Mouse (Mus musculus) inflammation-experienced regulatory T-cells, adult 6 months (primary cell): ENCODE results near the gene Vstm5. TPM values are rescaled to one million over a fixed set of nuclear protein-coding genes. Genes with fewer than 3 reads are reported as not detected.
"Not testable (repeated sequence)": the region's sequence is repeated elsewhere in the genome, so short reads cannot be mapped to it uniquely, and the experiment has no call there.

Source experiments
- ATAC-seq: one replicate; pipeline ENCODE4 v1.8.0; 2017
- polyA plus RNA-seq, 3 experiments: library from polyadenylated mRNA; unstranded; fragments of 100-300 nt; shearing (Covaris generic); gene quantifications; one replicate each; pipeline ENCODE4 v1.2.1; 2017

Gene Vstm5
- polyA plus RNA-seq, 3 experiments from 2014 or later = not detected

GRCm38 (mm10) chr9:15263487-15263886 lies 24.6 kb downstream of the Vstm5 start:
- ATAC-seq = no peak

- no peak for ATAC-seq
Observed at GRCm38 (mm10) chr9:15273981-15274380, 35.1 kb downstream of the Vstm5 start.

- ATAC-seq = no peak
Observed at GRCm38 (mm10) chr9:15276855-15277254, 38.0 kb downstream of the Vstm5 start.

GRCm38 (mm10) chr9:15278343-15278742 lies 39.5 kb downstream of the Vstm5 start:
- no peak for ATAC-seq

- no peak for ATAC-seq
Observed at GRCm38 (mm10) chr9:15279139-15279648, 40.3 kb downstream of the Vstm5 start.

- ATAC-seq = peak; percentile 93
Observed at GRCm38 (mm10) chr9:15279649-15280490, 41.0 kb downstream of the Vstm5 start, which contains the start of gene Med17. Gene Med17 (minus strand): TSS chr9:15279931.

GRCm38 (mm10) chr9:15280491-15280879 lies 41.6 kb downstream of the Vstm5 start:
- no peak for ATAC-seq

GRCm38 (mm10) chr9:15285443-15285842 lies 46.6 kb downstream of the Vstm5 start:
- peak; percentile 58 for ATAC-seq

- no peak for ATAC-seq
Observed at GRCm38 (mm10) chr9:15287846-15288245, 49.0 kb downstream of the Vstm5 start.

GRCm38 (mm10) chr9:15288402-15288801 lies 49.6 kb downstream of the Vstm5 start:
- no peak for ATAC-seq

GRCm38 (mm10) chr9:15289251-15289650 lies 50.4 kb downstream of the Vstm5 start:
- ATAC-seq = no peak

GRCm38 (mm10) chr9:15297112-15297511 lies 58.3 kb downstream of the Vstm5 start:
- ATAC-seq = no peak

- ATAC-seq = no peak
Observed at GRCm38 (mm10) chr9:15298451-15298850, 59.6 kb downstream of the Vstm5 start.

- no peak for ATAC-seq
Observed at GRCm38 (mm10) chr9:15300056-15300455, 61.2 kb downstream of the Vstm5 start.

GRCm38 (mm10) chr9:15301399-15301798 lies 62.6 kb downstream of the Vstm5 start:
- no peak for ATAC-seq

- ATAC-seq = not testable (repeated sequence)
Observed at GRCm38 (mm10) chr9:15302006-15302405, 63.2 kb downstream of the Vstm5 start.

- no peak for ATAC-seq
Observed at GRCm38 (mm10) chr9:15302881-15303280, 64.0 kb downstream of the Vstm5 start.

GRCm38 (mm10) chr9:15305503-15306397 lies 66.9 kb downstream of the Vstm5 start, which contains the start of gene Taf1d:
Gene Taf1d (plus strand): TSS chr9:15306214.
- ATAC-seq = peak; percentile 93

GRCm38 (mm10) chr9:15306398-15307119 lies 67.7 kb downstream of the Vstm5 start, which contains the start of gene 4931406C07Rik:
Gene 4931406C07Rik (minus strand): TSS chr9:15306448.
- ATAC-seq = peak; percentile 35

- ATAC-seq = no peak
Observed at GRCm38 (mm10) chr9:15307257-15307656, 68.4 kb downstream of the Vstm5 start.

- ATAC-seq = no peak
Observed at GRCm38 (mm10) chr9:15308254-15308653, 69.4 kb downstream of the Vstm5 start.
